Mouse (Mus musculus) C2C12 (cell line): ENCODE measurements around the gene Ube2s.

Source experiments
- CTCF ChIP-seq: IDR thresholded peaks from one replicate; pipeline ENCODE4 v1.5.1; 2011; ENCODE audit not compliant: control insufficient read depth, insufficient read depth, insufficient read length
- MAX ChIP-seq: IDR thresholded peaks from one replicate; pipeline ENCODE4 v1.6.1; 2011; ENCODE audit warnings: mild to moderate bottlenecking, control low read depth
- MYOD1 ChIP-seq: IDR thresholded peaks from one replicate; pipeline ENCODE4 v1.6.1; 2011; ENCODE audit warnings: low read depth; ENCODE audit not compliant: control insufficient read depth, insufficient read length
- MYOG ChIP-seq: IDR thresholded peaks from one replicate; pipeline ENCODE4 v1.6.1; 2011; ENCODE audit not compliant: control insufficient read depth, insufficient read length; ENCODE audit errors: extremely low read depth
- USF1 ChIP-seq: IDR thresholded peaks from one replicate; pipeline ENCODE4 v1.6.1; 2011; ENCODE audit warnings: low read depth, mild to moderate bottlenecking, control low read depth, moderate library complexity

DNA sequence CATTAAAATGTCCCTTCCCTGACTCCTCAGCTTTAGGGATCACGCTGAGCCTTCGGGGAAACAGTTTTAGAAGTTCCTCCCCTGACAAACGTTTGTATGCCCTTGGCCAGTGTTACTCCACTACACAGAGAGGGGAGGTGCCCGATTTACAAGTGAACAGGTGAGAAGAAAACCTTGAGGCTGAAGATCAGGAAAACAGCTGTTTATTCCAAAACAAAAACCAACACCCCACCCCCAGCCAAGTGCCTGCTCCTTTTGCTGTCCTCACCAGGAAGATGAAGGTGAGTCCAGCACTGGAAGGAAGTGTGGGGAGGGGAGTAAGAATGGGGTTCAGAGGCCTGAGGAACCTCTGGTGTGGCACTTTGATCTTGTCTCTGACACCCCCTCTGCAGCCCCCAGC lies 13.0 kb upstream of the Ube2s start:
- TF ChIP-seq CTCF (no peak), MYOD1 (no peak), MYOG (no peak), MAX (no peak), USF1 (no peak)
